ENCODE assay signal across 16 mouse cellular contexts in the genomic region with DNA sequence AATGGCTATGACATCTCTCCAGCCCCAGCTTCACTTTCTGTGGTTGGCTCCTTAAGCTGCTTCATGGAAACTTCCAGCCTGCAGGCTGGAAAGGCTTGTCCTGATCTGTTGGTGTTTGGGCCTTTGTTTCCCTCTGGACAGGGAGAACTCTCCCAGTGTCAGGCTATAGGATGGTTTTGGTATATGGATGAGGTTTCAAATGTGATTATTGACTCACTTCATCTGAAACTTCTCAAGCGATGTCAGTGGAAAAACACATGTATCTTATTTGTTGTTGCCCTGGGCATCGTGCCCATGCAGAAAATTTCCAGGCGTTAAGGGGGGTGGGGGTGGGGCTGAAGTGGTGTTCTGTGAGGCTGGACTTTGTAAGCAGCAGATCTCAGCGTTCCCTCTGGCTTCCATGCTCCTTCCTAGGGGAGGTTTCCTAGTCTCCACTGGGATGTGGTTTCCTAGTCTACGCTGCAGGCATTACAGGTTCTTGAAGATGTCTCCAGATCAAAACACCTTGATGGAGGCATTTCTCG.
DNase-seq lines count a peak whose midpoint lies in the region.
"Had no signal": no experiment of that assay in that cellular context is flagged by ENCODE, and none has a peak within 500 bp of the region (broad histone marks: within the 10 kb centered on the region; RNA-seq: fewer than 3 reads in every experiment).

No protein-coding gene starts in this region.

- peak; percentile 13 for DNase-seq in kidney, adult 11 months
- no peak for DNase-seq in kidney, adult 9 months
- peak; percentile 16 for DNase-seq in 3T3-L1 (ENCODE audit: low read depth, low spot score)
- DNase-seq in MN1 (ENCODE audit: low spot score), result peak; percentile 71
- peak; percentile 47 to 56 for DNase-seq in kidney, postnatal 25 days
- DNase-seq in frontal cortex, postnatal 36 days (ENCODE audit: low spot score in 2 of 2), result no peak
- no peak for DNase-seq in left cerebral cortex, adult 9 months (ENCODE audit: low spot score in 2 of 2)
- DNase-seq: adrenal gland, adult 8-10 months; cerebellum, adult 8-10 months; cerebellum, postnatal 36 days; embryo, embryonic 11 days; liver, embryonic 13.5 days; lung, adult 2 months; lung, postnatal 14 days; thymus, adult 2 months; thymus, postnatal 4 days had no signal

Comparison
In these comparisons a context has a peak if more than half of its experiments do, and no peak if none do; other contexts are left out.
1. DNase-seq: peak in kidney, adult 11 months (single experiment), 3T3-L1 (single experiment), MN1 (single experiment) and kidney, postnatal 25 days (2 of 2); none in kidney, adult 9 months (single experiment), frontal cortex, postnatal 36 days (0 of 2) and left cerebral cortex, adult 9 months (0 of 2).